8 mouse cellular contexts compared by ENCODE assay signal in genomic region chr5:141240841-141241543, GRCm38 (mm10). TPM values are rescaled to one million over a fixed set of nuclear protein-coding genes. Genes with fewer than 3 reads are reported as not detected.
DNase-seq lines count a peak whose midpoint lies in the region; ATAC-seq and TF ChIP-seq lines count a peak whose summit lies in the region.

Gene Sdk1, plus strand, starts transcription at chr5:141241490.

- POLR2A ChIA-PET in Patski (lab: Charles Lee), result interaction anchor here (0.8 to 1.5 kb wide), 2 partner anchors 142 to 743 kb away, joined by 3 read pairs; no protein-coding TSS in a partner anchor

- DNase-seq in Patski (ENCODE audit: low read depth, low spot score), result peak; percentile 46
- DNase-seq in cerebellum, adult 9-10 months, result peak; percentile 89
- DNase-seq in frontal cortex, postnatal 10 days (ENCODE audit: low spot score in 2 of 2), result peak; percentile 86 to 94
- peak; percentile 95 for DNase-seq in hindbrain, embryonic 10.5 days (ENCODE audit: low spot score)
- peak; percentile 50 for DNase-seq in layer of hippocampus, adult 9-10 months (ENCODE audit: low spot score)
- DNase-seq in ovary, postnatal 10 days (ENCODE audit: low spot score), result peak; percentile 89
- DNase-seq in thymus, adult 2 months, result peak; percentile 89

- H3K4me2 ChIP-seq in lung, embryonic 15.5 days, result peak within 1 kb of the TSS; percentile 93

- H3K27me3 ChIP-seq in Patski, result peaks cover 4% of the 10 kb centered on the region
- peaks cover 67% of the 10 kb centered on the region for H3K27me3 ChIP-seq in hindbrain, embryonic 10.5 days (ENCODE audit: insufficient read depth, poor library complexity, severe bottlenecking)
- peaks cover 66% of the 10 kb centered on the region for H3K27me3 ChIP-seq in lung, embryonic 15.5 days
- H3K27me3 ChIP-seq in thymus, adult 2 months (ENCODE audit: control insufficient read depth, insufficient read depth, low read length), result peaks cover 22% of the 10 kb centered on the region; the same call in 1 of the 2 replicates

- TF ChIP-seq CTCF in Patski (IDR thresholded peaks at IDR 0.05), result peak; percentile 100
- peak; percentile 94 for TF ChIP-seq CTCF in thymus, adult 2 months (IDR thresholded peaks at IDR 0.05; ENCODE audit: borderline replicate concordance, control insufficient read depth, extremely low read depth, insufficient read depth, low read length, poor library complexity)

- no peaks in the 10 kb centered on the region for H3K36me3 ChIP-seq in hindbrain, embryonic 10.5 days
- no peaks in the 10 kb centered on the region for H3K36me3 ChIP-seq in lung, embryonic 15.5 days
- no peaks in the 10 kb centered on the region for H3K36me3 ChIP-seq in thymus, adult 2 months (ENCODE audit: control insufficient read depth, insufficient read depth, low read length)

- H3K4me1 ChIP-seq in hindbrain, embryonic 10.5 days (replicated peaks), result peaks cover 41% of the 10 kb centered on the region
- H3K4me1 ChIP-seq in lung, embryonic 15.5 days, result peaks cover 36% of the 10 kb centered on the region
- peaks cover 13% of the 10 kb centered on the region for H3K4me1 ChIP-seq in thymus, adult 2 months (replicated peaks; ENCODE audit: control insufficient read depth, insufficient read depth, low read length)

- WGBS in hindbrain, embryonic 10.5 days, result under 1% methylated on average over 77 of the region's 77 CpGs
- under 1% methylated on average over 72 of the region's 77 CpGs for WGBS in lung, embryonic 15.5 days
- 2% methylated on average over 71 of the region's 77 CpGs for WGBS in thymus, adult 2 months

- H3K4me3 ChIP-seq in hindbrain, embryonic 10.5 days, result peak within 1 kb of the TSS; percentile 81
- H3K4me3 ChIP-seq in lung, embryonic 15.5 days, result peak within 1 kb of the TSS; percentile 63
- H3K4me3 ChIP-seq in thymus, adult 2 months (ENCODE audit: control insufficient read depth, insufficient read depth, low read length), result peak within 1 kb of the TSS; percentile 42

- peak within 1 kb of the TSS; percentile 58 for H3K9ac ChIP-seq in lung, embryonic 15.5 days

- TF ChIP-seq POLR2A in thymus, adult 2 months (IDR thresholded peaks at IDR 0.05; ENCODE audit: control insufficient read depth, extremely low read depth, insufficient read depth, low read length, poor library complexity), result no peak

- peak within 1 kb of the TSS; percentile 88 for H3K27ac ChIP-seq in hindbrain, embryonic 10.5 days
- H3K27ac ChIP-seq in lung, embryonic 15.5 days, result no peak within 1 kb of the TSS
- no peak within 1 kb of the TSS for H3K27ac ChIP-seq in thymus, adult 2 months (ENCODE audit: control insufficient read depth, insufficient read depth, low read length)

- peak; percentile 92 for ATAC-seq in Patski
- peak; percentile 96 for ATAC-seq in lung, embryonic 15.5 days (ENCODE audit: borderline replicate concordance, extremely low read depth, low FRiP score, low TSS enrichment)

- no peaks in the 10 kb centered on the region for H3K9me3 ChIP-seq in hindbrain, embryonic 10.5 days
- H3K9me3 ChIP-seq in lung, embryonic 15.5 days, result no peaks in the 10 kb centered on the region

- in situ Hi-C loops in Patski (cut with MboI; ENCODE audit: low pct_unique_long_range_greater_than_20kb), result no loop called here

- CTCF ChIA-PET in Patski (lab: Charles Lee), result interaction anchor here (1.1 to 1.5 kb wide), 2 partner anchors 9 to 11 kb away, joined by 3 to 5 read pairs; no protein-coding TSS in a partner anchor

RNA-seq across cellular contexts. Expression of gene Sdk1, which starts in this region (rescaled TPM):
- 35.4 TPM for polyA plus RNA-seq in Patski (2021)
- 0.99 and 1.5 TPM in 2 replicates for polyA plus RNA-seq in hindbrain, embryonic 10.5 days (2016; fragmentation: Nextera tagmentation; extraction: Ambion mirVana)
- 0.57 and 0.72 TPM in 2 replicates for polyA plus RNA-seq in lung, embryonic 15.5 days (2015; fragmentation: Nextera tagmentation; extraction: Ambion mirVana)
- 1.4 and 1.6 TPM in 2 replicates for polyA plus RNA-seq in thymus, adult 2 months (2012; rRNA removed)

Comparison
In these comparisons a context has a peak if more than half of its experiments do, and no peak if none do; other contexts are left out.
1. RNA of gene Sdk1 (polyA plus RNA-seq): 35.4 TPM in Patski (single experiment); 1.4 to 1.6 TPM in thymus, adult 2 months, 0.99 to 1.5 TPM in hindbrain, embryonic 10.5 days and 0.57 to 0.72 TPM in lung, embryonic 15.5 days; every median in the first group is over 10 times any median in the second.
2. Peak in ATAC-seq, H3K4me3 ChIP-seq, H3K9ac ChIP-seq and H3K4me2 ChIP-seq in lung, embryonic 15.5 days; RNA of the gene not detected or under 1 TPM.
3. Peak in every context shown above with its lines, with median percentiles within 50 percentile points of each other: DNase-seq and H3K4me3 ChIP-seq.